Mouse (Mus musculus): ENCODE measurements around the gene Hapln2.

Hapln2 gene

DNA sequence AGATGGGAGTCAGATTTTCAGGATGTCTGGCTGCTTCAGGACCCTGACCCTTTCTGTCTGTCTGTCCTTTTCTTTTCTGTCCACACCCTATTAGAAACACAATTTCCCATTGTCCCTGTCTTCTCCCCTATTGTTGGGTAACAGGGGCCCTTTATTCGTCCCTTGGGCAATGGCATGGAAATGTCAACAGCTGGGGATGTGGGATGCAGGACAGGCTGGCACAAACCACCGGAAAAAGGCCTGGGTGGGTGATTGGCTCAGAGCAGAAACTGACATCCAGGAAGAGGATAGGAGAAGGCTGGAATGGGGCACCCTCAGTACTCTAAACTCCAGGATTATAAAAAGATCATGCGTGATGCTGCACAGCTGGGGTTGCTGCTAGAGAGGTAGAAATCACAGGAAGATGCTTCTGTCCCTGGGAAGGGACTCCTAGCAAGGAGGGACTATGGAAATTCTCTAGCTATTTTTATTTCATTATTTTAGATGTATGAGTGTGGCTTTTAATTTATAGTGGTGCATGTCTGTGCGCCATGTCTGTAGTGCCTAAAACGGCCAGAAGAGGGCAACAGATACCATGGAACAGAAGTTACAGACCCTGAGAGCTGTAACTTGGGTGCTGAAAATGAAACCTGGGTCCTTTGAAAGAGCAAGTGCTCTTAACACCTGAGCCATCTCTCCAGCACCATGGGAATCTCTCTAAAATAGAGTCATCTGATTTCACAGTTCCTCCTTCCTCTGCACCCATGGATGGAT lies at the start of gene Hapln2:
Hapln2 (minus strand) TSS at position 150 of the 753 bp plus-strand sequence.
- no peak for DNase-seq (ENCODE audit: low read depth, low spot score)

DNA sequence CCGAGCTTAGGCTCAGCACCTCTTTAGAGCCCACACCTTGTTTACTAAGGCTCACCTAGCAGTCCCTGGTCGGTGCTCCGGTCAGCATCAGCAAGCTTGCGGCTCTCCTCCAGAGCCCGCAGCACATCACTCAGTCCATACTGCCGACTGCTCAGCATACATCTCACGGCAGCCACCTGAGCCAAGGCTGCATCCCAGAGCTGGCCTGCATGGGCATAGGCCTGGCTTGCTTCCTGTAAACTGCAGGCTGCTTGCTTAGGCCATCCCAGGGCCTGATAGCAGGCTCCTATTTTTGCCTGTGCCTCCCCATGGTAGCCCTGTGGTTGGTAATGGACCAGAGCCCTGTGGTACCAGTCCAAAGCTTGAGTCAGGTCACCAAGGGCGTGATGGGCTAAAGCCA lies 47.4 kb upstream of the Hapln2 start:
- DNase-seq (ENCODE audit: low read depth, low spot score), result no peak

DNA sequence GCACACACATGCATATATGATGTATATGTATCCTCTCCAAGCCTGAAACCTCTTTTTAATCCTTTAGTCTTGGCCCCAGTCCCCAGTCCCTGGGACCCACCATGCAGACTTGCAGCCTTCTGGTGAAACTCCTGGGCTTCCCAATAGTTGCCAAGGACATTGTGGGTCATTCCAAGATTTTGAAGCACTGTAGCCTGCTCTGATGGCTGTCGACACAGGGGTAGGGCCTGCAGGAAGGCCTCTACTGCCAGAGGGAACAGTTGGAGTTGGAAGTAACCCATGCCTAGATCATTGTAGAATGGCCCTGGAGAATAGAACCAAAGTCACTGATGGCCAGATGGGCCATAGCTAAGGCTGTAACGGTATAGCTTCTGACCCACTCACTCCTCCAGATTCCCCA lies 47.0 kb upstream of the Hapln2 start:
- no peak for DNase-seq (ENCODE audit: low read depth, low spot score)

DNA sequence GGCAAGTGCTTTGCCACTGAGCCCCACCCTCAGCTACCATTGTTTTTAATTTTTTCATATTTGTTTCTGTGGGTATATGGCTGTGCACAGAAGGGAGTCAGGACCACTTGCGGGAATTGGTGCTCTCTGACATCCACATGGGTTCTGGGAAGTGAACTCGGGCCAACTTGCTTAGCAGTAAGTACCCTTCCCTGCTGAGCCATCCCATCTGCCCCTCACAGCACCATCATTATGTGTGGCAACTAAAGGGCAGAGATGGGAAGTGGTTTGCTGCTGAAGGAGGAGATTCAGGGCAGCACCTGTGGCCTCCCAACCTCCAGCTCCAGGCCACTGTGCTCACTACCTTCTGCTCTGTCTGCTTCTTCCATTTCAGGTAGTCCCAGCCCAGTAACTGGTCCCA lies 46.2 kb upstream of the Hapln2 start:
- no peak for DNase-seq (ENCODE audit: low read depth, low spot score)

DNA sequence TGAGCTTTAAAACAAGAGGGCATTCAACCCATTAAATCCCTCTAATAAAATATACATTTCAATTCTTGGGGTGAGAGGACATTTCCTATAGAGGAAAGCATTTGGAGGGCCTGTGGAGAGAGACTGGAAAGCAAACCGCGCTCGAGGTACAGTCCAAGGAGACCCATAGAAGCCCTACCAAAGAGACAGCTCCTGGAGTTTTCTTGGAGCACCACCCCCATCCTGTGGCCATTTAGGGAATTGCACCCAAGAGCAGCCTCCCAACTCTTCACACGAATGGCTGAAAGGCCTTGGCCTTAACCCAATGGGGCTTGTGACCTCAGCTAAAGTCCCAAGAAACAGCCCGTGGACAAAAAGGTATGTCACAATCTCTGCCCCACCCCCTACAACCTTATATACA lies 44.4 kb upstream of the Hapln2 start:
- peak; percentile 81 for DNase-seq (ENCODE audit: low read depth, low spot score)

DNA sequence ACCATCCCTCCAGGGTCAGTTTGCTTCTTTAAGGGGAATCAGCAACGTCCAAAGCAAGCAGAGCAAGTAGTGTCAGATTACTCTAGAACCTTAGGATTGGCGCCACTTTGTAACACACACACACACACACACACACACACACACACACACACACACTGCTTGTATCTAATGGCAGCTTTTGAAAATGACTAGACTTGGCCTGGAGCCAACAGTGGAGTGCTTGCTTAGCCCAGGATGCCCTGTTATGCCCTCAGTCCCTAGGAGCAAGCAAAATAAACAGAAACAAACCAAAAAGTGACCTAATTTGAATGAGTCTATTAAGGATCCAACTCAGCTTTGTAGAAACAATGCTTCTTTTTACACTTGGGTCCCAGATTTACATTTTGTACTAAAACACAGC lies 41.0 kb upstream of the Hapln2 start:
- DNase-seq (ENCODE audit: low read depth, low spot score), result no peak

DNA sequence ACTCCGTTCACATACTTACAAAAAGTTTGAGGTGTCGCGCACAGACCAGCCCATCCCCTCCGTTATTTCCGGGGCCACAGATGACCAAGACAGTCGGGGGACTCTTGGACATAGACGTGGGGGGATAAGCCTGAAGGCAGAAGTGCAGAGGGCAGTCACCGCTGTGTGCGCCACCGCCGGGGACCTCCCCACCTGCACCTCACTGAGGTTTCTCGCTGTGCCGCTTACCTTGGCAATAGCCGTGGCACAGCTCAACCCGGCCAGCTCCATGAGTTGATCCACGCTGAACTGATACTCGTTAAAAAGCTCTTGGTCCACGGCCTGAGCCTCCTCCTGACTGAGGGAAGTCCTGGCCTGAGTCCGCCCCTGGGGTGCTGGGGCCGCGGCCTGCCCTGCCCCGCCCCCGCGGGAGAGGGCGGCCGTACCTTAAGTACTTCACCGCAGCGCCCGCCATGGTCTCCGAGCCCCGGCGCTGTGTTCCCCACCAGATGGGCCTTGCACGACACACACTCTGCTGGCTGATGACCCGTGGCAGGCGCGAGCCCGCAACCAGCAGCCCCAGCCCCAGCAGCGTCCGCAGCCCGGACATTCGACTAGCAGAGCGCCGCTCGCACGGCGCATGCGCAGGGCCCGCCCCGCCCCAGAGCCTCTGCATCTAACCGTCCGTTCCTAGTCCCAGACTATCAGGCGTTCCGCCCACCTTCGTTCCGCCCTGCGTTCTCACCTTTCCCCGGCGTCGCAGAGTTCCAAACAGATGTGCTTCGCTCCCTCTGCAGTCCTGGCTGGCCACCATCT lies 30.7 kb upstream of the Hapln2 start, which contains the start of gene Naxe:
Naxe (minus strand) TSS at position 594 of the 795 bp plus-strand sequence.
- peak; percentile 94 for DNase-seq (ENCODE audit: low read depth, low spot score)

DNA sequence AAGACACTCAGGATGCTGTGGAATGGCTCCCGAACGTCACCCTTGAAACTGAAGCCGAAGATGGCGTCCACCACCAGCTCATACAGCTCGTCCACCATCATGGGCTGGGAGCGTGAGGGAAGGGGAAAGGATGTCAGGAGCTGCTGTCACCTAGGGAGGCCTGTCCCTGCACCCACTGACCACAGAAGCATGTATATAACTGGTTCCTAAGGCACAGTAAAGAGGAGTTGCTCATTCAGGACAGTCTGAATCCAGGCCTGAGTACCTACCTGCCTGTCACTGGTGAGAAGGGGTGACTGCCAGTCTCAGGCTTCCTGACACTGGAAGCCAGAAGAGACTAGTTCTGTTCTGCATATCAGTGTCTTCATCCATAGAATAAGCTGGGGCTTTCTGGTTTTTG lies 29.6 kb upstream of the Hapln2 start:
- DNase-seq (ENCODE audit: low read depth, low spot score), result no peak

DNA sequence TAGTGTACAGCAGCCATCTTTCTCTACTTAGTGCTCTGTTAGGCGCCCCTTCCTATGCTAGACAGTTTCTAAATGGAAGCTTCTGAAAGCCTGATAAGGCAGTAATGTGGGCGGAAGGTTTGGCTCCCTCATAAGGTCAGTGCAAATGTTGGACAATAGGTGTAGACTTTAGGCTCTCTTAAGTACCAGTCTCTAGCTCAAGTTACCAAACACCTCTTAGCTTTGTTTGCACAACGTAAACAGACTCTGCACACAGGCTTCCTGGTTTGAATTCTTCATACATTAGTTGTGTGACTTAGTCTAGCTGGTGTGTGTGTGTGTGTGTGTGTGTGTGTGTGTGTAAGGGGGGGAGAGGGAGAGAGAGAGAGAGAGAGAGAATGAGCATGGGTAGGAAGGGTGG lies 22.1 kb upstream of the Hapln2 start:
- no peak for DNase-seq (ENCODE audit: low read depth, low spot score)

DNA sequence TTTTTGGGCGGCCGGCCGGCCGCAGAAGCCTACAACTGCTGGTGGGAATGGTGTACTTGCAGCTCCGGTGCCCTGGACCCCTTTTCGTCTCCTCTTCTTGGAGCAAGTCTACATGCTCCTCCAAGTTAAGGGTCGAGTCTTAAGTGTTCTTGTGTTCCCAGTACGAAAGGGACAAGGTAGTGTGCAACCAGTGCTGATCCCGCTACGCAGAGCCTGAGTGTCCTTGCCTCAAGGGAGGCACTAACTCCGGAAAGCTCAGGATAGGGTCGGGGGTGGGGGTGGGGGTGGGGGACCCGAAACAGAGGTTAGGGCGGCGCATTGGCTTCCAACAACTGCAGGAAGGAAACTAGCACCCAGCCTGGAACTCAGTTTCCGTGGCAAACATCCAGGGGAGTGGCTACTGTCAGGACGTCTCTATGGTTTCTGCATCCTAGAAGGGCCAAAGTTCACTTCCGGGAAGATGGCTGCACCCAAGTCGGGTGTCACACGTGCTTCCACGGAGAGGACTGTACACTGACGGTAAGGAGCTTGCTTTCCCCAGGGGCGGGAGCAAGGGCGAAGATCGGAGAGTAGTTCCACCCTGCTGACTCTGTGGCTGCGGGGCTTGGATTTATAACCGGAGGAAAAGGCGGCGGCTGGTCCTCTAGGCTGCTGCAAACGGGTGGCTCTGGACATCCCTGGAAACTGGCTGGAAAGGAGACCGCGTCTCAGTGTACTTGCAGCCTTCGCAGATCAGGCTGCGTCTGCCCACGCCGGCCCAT lies 15.5 kb upstream of the Hapln2 start, which contains the start of gene Gpatch4:
Gpatch4 (plus strand) TSS at position 448 of the 761 bp plus-strand sequence.
- peak; percentile 97 for DNase-seq (ENCODE audit: low read depth, low spot score)

DNA sequence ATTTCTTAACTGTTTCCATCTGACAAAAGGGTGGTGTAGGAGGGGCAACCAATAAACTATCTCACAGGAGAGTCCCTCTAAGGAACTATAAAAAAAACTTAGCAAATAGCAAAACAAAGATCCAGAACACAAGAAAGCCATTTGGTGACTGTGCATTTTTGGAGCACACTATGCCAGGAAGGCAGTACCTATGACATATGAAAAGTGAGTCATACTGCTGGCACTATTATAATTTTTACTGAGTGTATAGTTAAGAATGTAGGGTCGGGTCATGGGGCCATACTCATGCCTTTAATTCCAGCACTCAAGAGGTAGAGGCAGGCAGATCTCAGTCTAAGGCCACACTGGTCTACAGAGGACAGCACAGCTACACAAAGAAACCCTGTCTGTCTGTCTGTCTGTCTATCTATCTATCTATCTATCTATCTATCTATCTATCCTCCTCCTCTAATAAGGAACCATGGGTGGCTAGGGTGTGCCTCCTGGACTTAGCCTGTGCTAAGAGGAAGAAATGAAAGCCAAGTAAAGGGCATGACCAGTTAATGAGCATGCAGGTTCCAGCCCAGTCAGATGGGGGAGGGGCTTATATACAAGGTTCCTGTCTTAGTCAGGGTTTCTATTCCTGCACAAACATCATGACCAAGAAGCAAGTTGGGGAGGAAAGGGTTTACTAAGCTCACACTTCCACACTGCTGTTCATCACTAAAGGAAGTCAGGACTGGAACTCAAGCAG lies 8.3 kb upstream of the Hapln2 start:
- DNase-seq (ENCODE audit: low read depth, low spot score), result no peak

DNA sequence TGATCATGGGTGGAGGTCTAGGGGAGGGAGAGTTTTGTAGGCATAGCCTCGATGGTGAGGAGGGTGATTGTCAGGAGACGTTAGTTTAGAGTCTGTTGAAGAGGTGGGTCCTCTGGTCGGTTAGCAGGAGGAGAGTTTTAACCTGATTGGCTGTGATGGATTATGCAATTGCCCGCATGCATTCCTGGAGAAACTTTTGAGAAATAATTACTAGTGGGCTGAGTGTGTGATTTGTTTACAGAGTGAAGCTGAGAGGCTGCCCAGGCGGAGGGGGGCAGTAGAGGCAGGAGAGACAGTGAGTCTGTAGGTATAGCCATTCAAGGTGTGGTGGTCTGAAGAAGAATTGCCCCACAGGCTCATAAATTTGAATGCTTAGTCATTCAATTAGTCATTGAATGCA lies 6.1 kb upstream of the Hapln2 start:
- DNase-seq (ENCODE audit: low read depth, low spot score), result no peak

DNA sequence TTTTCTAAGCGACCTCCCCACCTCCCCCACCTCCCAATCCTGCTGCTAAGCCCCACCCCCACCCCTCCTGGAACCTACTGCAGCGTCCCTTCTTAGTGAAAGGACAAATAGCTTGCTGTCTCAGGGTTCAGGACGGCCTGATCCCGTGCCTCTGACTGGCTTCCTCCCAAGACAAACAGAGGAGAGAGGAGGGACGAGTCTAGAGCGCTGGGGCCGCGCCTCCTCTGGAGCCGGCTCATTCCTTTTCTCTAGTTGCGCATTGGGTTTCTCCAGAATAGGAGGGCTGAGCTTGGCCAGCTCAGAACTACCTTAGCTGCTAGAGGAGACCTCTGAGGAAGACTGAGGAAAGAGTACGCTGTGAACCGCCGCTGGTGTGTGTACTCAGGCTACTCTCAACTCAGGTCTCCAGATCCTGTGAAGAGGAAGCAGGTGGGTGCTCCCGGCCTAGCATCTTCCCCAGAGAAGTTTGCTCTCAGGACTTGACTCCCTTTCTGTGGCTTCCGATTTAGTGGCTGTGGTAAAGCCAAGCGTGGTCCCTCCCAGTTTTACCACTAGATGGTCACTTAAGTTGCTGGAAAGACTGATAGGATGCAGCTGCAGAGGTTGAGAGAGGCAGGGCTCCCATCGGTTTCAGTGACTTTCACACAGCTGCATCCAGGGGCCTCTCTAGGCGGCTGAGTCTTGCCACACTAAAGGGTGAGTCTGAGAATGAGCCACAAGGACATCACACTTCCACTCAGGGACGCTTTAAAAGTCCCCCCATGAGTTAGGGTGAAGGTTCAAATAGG lies 3.4 kb upstream of the Hapln2 start:
- no peak for DNase-seq (ENCODE audit: low read depth, low spot score)

DNA sequence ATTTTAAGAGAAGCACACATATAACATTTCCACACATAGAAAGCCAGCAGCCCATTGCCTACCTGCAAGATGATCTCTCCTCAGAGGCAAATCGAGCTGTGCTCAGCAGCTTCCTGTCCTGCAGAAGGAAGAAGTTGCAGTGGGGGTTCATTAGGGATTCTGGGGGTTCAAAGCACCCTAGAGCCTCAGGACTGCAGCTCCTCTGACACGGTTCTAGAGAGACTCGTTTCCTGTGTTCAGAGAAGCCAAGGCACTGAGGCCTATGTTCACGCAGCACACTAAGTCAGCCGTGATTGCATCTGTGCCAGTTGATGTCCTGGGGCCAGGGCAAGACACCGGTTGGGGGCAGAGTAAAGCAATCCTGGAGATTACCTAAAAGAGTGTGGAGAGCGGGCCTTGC lies 560 bp downstream of the Hapln2 start:
- DNase-seq (ENCODE audit: low read depth, low spot score), result no peak

DNA sequence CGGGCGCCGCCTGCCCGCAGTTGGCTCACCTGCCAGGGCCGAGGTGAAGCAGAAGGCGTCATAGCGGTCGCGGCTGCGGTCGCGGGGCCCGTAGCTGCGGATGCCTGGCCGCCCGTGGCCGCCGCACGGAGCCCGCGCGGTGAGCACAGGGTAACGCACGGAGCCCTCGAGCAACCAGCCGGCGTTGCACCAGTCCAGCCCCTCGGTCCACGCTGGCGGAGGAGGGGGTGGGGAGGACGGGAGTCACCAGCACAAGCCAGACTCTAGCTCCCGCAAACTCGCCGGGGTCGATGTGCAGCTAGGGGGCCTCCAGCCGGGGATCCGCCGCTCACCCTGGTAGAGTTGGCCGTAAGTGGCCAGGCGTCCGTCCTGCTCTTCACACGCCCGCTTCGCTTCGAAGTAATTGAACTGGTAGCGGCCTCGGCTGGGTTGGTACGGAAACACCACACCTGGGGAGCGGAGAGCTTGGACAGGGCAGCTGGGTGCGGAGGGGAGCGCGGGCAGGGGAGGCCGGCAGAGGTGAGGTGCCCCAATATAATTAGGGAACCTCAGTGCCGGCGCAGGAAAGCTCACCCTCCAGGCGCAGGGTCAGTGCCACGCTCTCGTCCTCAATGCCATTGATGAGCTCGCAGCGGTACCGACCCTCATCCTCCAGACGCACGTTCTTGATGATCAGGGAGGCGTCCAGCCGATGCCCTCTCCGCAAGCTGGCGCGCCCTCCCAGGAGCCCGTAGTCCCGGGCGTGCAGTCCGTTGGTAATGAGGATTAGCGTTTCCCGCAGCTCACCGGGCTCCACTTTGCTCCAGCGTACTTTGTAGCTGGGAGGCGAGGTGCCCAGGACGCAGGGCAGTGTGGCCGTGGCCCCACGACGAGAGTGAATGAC lies 4.0 kb downstream of the Hapln2 start:
- no peak for DNase-seq (ENCODE audit: low read depth, low spot score)

DNA sequence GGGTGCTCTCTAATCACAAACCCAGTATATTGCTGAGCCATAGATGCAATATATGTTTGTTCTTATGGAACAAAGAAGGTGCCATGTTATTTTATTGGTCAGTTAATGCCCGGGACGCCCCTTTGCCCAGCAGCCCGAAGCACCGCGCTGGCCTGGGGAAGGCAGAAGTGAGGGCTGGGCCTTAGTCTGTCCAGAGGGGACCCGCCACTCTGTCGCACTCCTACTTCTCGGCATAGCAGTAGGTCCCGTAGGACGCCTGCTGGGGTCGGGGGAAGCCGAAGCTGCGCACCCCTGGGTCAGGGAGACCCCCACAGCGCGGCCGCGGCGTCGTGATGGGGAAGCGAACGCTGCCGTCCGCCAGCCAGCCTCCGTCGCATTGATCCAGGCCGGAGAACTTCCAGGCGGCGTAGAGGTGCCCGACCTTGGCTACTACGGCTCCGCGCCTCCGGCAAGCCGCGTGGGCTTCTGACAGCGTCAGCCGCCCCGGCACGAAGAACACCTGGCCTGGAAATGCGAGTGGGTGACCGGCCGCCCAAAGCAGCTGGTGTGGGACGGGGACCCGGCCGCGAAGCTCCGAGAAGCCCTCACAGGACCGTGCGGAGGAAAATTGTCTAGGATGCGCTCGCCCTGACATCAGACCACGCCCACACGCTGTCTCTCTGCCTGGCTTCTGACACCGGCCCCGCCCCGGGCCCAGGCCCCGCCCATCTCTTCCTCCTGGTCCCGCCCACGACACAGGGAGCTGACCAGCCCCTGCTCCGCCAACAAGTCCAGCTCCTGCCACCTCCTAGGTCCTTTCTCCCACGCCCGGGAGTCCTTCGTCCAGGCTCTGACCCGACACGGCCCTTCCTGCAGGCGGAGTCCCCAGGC lies 4.8 kb downstream of the Hapln2 start:
- peak; percentile 72 for DNase-seq (ENCODE audit: low read depth, low spot score)

DNA sequence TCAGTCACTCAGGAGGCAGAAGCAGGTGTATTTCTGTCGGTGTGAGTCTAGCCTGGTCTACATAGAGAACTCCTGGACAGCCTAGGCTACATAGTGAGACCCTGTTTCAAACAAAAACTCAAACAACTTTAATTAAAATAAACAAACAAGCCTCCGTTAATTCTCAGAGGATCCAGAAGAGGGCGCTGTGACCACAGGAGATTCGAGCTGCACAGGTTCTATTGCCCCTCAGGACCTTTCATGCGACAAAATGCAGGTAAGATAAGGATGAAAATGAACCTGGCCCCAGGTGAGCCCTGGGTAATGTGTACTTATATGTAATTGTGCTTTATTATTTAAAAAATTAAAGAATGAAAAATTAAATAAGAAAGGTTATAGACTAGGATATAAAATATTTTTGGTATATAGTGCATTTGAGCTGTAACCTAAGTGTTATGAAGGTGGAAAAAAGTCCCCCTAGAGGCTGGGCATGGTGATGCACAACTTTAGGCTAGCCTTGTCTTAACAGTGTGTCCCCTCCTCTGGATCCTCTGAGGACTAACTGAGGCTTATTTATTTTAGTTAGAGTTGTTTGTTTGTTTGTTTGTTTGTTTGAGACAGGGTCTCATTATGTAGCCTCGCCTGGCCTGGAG lies 16.6 kb downstream of the Hapln2 start:
- no peak for DNase-seq (ENCODE audit: low read depth, low spot score)

All from forelimb bud, embryonic 11.5 days (tissue).